Mouse (Mus musculus): ENCODE results near the gene Fhit. TPM values are rescaled to one million over a fixed set of nuclear protein-coding genes. Genes with fewer than 3 reads are reported as not detected.

Fhit gene
- polyA plus RNA-seq, 1 experiment, result 3.7 TPM

GRCm38 (mm10) chr14:10432502-10432901 is 729.3 kb downstream of the Fhit start:
- Histone ChIP-seq H3K36me3 (ENCODE audit: control insufficient read depth, insufficient read depth, low read length) (no peaks in the 10 kb centered on the region), H3K4me3 (ENCODE audit: low read depth, low read length) (no peak overlapping the region), H3K27me3 (ENCODE audit: control insufficient read depth, insufficient read depth, low read length) (no peaks in the 10 kb centered on the region; the same call in 1 of the 2 replicates), H3K4me1 (ENCODE audit: control insufficient read depth, insufficient read depth, insufficient read length, low read length) (no peaks in the 10 kb centered on the region), H3K27ac (ENCODE audit: insufficient read depth, low read depth, low read length) (no peak overlapping the region)
- no peak for TF ChIP-seq CTCF (IDR thresholded peaks at IDR 0.05; ENCODE audit: extremely low read depth, insufficient read length, insufficient replicate concordance, low read depth, low read length)
- no peak for TF ChIP-seq POLR2A (IDR thresholded peaks at IDR 0.05; ENCODE audit: low read depth, low read length)
- 52% methylated on average over 2 of the region's 2 CpGs for WGBS

- no peaks in the 10 kb centered on the region for H3K4me1 ChIP-seq (ENCODE audit: control insufficient read depth, insufficient read depth, insufficient read length, low read length)
- WGBS, result 81% methylated on average over 3 of the region's 3 CpGs
- H3K36me3 ChIP-seq (ENCODE audit: control insufficient read depth, insufficient read depth, low read length), result no peaks in the 10 kb centered on the region
- H3K27ac ChIP-seq (ENCODE audit: insufficient read depth, low read depth, low read length), result no peak overlapping the region
- no peaks in the 10 kb centered on the region for H3K27me3 ChIP-seq (ENCODE audit: control insufficient read depth, insufficient read depth, low read length)
- no peak overlapping the region for H3K4me3 ChIP-seq (ENCODE audit: low read depth, low read length)
- TF ChIP-seq CTCF (IDR thresholded peaks at IDR 0.05; ENCODE audit: extremely low read depth, insufficient read length, insufficient replicate concordance, low read depth, low read length), result no peak
- TF ChIP-seq POLR2A (IDR thresholded peaks at IDR 0.05; ENCODE audit: low read depth, low read length), result no peak
Measured at GRCm38 (mm10) chr14:10430396-10431000, 731.3 kb downstream of the Fhit start.

- no peaks in the 10 kb centered on the region for H3K27me3 ChIP-seq (ENCODE audit: control insufficient read depth, insufficient read depth, low read length)
- WGBS, result 68% methylated on average over 3 of the region's 3 CpGs
- TF ChIP-seq CTCF (IDR thresholded peaks at IDR 0.05; ENCODE audit: extremely low read depth, insufficient read length, insufficient replicate concordance, low read depth, low read length) (no peak), POLR2A (IDR thresholded peaks at IDR 0.05; ENCODE audit: low read depth, low read length) (no peak)
Measured at GRCm38 (mm10) chr14:10423499-10423898, 738.3 kb downstream of the Fhit start.

GRCm38 (mm10) chr14:10422261-10422660 is 739.6 kb downstream of the Fhit start:
- Histone ChIP-seq H3K4me3 (ENCODE audit: low read depth, low read length) (no peak overlapping the region), H3K27me3 (ENCODE audit: control insufficient read depth, insufficient read depth, low read length) (no peaks in the 10 kb centered on the region), H3K27ac (ENCODE audit: insufficient read depth, low read depth, low read length) (no peak overlapping the region), H3K4me1 (ENCODE audit: control insufficient read depth, insufficient read depth, insufficient read length, low read length) (no peaks in the 10 kb centered on the region), H3K36me3 (ENCODE audit: control insufficient read depth, insufficient read depth, low read length) (no peaks in the 10 kb centered on the region)
- no peak for TF ChIP-seq POLR2A (IDR thresholded peaks at IDR 0.05; ENCODE audit: low read depth, low read length)
- TF ChIP-seq CTCF (IDR thresholded peaks at IDR 0.05; ENCODE audit: extremely low read depth, insufficient read length, insufficient replicate concordance, low read depth, low read length), result no peak
- 75% methylated on average over 1 of the region's 1 CpGs for WGBS

More at GRCm38 (mm10) chr14:10423499-10423898, 738.3 kb downstream of the Fhit start:
- Histone ChIP-seq H3K36me3 (ENCODE audit: control insufficient read depth, insufficient read depth, low read length) (no peaks in the 10 kb centered on the region), H3K4me3 (ENCODE audit: low read depth, low read length) (no peak overlapping the region), H3K27ac (ENCODE audit: insufficient read depth, low read depth, low read length) (no peak overlapping the region), H3K4me1 (ENCODE audit: control insufficient read depth, insufficient read depth, insufficient read length, low read length) (no peaks in the 10 kb centered on the region)

GRCm38 (mm10) chr14:10415068-10415467 is 746.8 kb downstream of the Fhit start:
- Histone ChIP-seq H3K27ac (ENCODE audit: insufficient read depth, low read depth, low read length) (no peak overlapping the region), H3K36me3 (ENCODE audit: control insufficient read depth, insufficient read depth, low read length) (no peaks in the 10 kb centered on the region), H3K4me1 (ENCODE audit: control insufficient read depth, insufficient read depth, insufficient read length, low read length) (no peaks in the 10 kb centered on the region), H3K4me3 (ENCODE audit: low read depth, low read length) (no peak overlapping the region), H3K27me3 (ENCODE audit: control insufficient read depth, insufficient read depth, low read length) (no peaks in the 10 kb centered on the region)
- 79% methylated on average over 5 of the region's 5 CpGs for WGBS
- TF ChIP-seq POLR2A (IDR thresholded peaks at IDR 0.05; ENCODE audit: low read depth, low read length) (no peak), CTCF (IDR thresholded peaks at IDR 0.05; ENCODE audit: extremely low read depth, insufficient read length, insufficient replicate concordance, low read depth, low read length) (no peak)

GRCm38 (mm10) chr14:10409306-10409962 is 752.4 kb downstream of the Fhit start:
- Histone ChIP-seq H3K4me1 (ENCODE audit: control insufficient read depth, insufficient read depth, insufficient read length, low read length) (peaks cover 5% of the 10 kb centered on the region; the same call in 1 of the 2 replicates), H3K36me3 (ENCODE audit: control insufficient read depth, insufficient read depth, low read length) (no peaks in the 10 kb centered on the region), H3K27me3 (ENCODE audit: control insufficient read depth, insufficient read depth, low read length) (no peaks in the 10 kb centered on the region), H3K4me3 (ENCODE audit: low read depth, low read length) (no peak overlapping the region), H3K27ac (ENCODE audit: insufficient read depth, low read depth, low read length) (no peak overlapping the region)
- TF ChIP-seq CTCF (IDR thresholded peaks at IDR 0.05; ENCODE audit: extremely low read depth, insufficient read length, insufficient replicate concordance, low read depth, low read length) (no peak), POLR2A (IDR thresholded peaks at IDR 0.05; ENCODE audit: low read depth, low read length) (no peak)
- WGBS, result 93% methylated on average over 3 of the region's 3 CpGs

- Histone ChIP-seq H3K27me3 (ENCODE audit: control insufficient read depth, insufficient read depth, low read length) (no peaks in the 10 kb centered on the region), H3K36me3 (ENCODE audit: control insufficient read depth, insufficient read depth, low read length) (no peaks in the 10 kb centered on the region), H3K27ac (ENCODE audit: insufficient read depth, low read depth, low read length) (no peak overlapping the region), H3K4me1 (ENCODE audit: control insufficient read depth, insufficient read depth, insufficient read length, low read length) (peaks cover 5% of the 10 kb centered on the region; the same call in 1 of the 2 replicates), H3K4me3 (ENCODE audit: low read depth, low read length) (no peak overlapping the region)
- TF ChIP-seq CTCF (IDR thresholded peaks at IDR 0.05; ENCODE audit: extremely low read depth, insufficient read length, insufficient replicate concordance, low read depth, low read length) (no peak), POLR2A (IDR thresholded peaks at IDR 0.05; ENCODE audit: low read depth, low read length) (no peak)
- WGBS, result 74% methylated on average over 1 of the region's 1 CpGs
Measured at GRCm38 (mm10) chr14:10405346-10405745, 756.5 kb downstream of the Fhit start.

Data from small intestine, adult 2 months (tissue).